14 mouse cellular contexts compared by ENCODE assay signal in genomic region chr19:17244544-17244943, GRCm38 (mm10).
"Had no signal": no experiment of that assay in that cellular context is flagged by ENCODE, and none has a peak within 500 bp of the region (broad histone marks: within the 10 kb centered on the region; RNA-seq: fewer than 3 reads in every experiment).

No protein-coding gene starts in this region.

- DNase-seq: lung, adult 2 months; lung, postnatal 36 days; retina, postnatal 1 day; right cerebral cortex, postnatal 4 days; spleen, adult 18-20 months; thymus, adult 18-20 months; thymus, postnatal 14 days had no signal

- H3K4me1 ChIP-seq: intestine, embryonic 15.5 days; midbrain, embryonic 13.5 days; neural tube, embryonic 12.5 days had no signal

- H3K9me3 ChIP-seq: intestine, embryonic 15.5 days; liver, embryonic 15.5 days; midbrain, embryonic 13.5 days; neural tube, embryonic 12.5 days had no signal

- ATAC-seq: intestine, embryonic 15.5 days; lung, postnatal 0 days; midbrain, embryonic 13.5 days had no signal

- H3K27me3 ChIP-seq: intestine, embryonic 15.5 days; liver, embryonic 15.5 days; midbrain, embryonic 13.5 days; neural tube, embryonic 12.5 days had no signal

- H3K36me3 ChIP-seq: intestine, embryonic 15.5 days; liver, embryonic 15.5 days; midbrain, embryonic 13.5 days; neural tube, embryonic 12.5 days had no signal

- H3K4me2 ChIP-seq: intestine, embryonic 15.5 days; liver, embryonic 11.5 days; liver, embryonic 15.5 days; midbrain, embryonic 13.5 days; neural tube, embryonic 12.5 days had no signal

- H3K9ac ChIP-seq: intestine, embryonic 15.5 days; liver, embryonic 15.5 days; midbrain, embryonic 13.5 days; neural tube, embryonic 12.5 days had no signal

- H3K4me3 ChIP-seq: intestine, embryonic 15.5 days; layer of hippocampus, adult 2 months; liver, embryonic 15.5 days; midbrain, embryonic 13.5 days; neural tube, embryonic 12.5 days had no signal

- H3K27ac ChIP-seq: intestine, embryonic 15.5 days; layer of hippocampus, adult 2 months; liver, embryonic 15.5 days; midbrain, embryonic 13.5 days; neural tube, embryonic 12.5 days had no signal
